Mouse (Mus musculus) T-cell, adult 2 months (primary cell): Measurements from ENCODE around the gene AC129217.1.
"Not testable (repeated sequence)": the region's sequence is repeated elsewhere in the genome, so short reads cannot be mapped to it uniquely, and the experiment has no call there.

Source experiments
- DNase-seq: peaks from one replicate; pipeline ENCODE4 v3.0.0; 2022; ENCODE audit warnings: low spot score

AC129217.1 gene

DNA sequence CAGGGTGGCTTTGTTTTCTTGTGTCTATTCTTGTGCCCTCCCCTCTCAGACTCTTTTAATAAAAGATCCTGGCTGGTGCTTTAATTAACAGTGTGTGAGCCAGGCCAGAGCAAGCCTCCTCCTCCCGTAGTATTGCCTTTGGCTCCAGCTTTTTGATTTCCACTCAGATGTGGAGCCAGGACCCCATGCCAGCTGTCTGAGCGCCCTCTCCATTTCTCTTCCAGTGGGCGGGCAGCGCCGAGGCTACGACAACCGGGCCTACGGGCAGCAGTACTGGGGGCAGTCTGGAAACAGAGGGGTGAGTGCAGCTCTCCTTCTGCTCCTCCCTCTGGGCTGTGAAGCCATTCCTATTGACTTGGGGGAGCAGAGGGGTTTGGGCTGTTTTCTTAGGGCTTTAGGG, 1.1 kb downstream of the AC129217.1 start:
- no peak for DNase-seq

DNA sequence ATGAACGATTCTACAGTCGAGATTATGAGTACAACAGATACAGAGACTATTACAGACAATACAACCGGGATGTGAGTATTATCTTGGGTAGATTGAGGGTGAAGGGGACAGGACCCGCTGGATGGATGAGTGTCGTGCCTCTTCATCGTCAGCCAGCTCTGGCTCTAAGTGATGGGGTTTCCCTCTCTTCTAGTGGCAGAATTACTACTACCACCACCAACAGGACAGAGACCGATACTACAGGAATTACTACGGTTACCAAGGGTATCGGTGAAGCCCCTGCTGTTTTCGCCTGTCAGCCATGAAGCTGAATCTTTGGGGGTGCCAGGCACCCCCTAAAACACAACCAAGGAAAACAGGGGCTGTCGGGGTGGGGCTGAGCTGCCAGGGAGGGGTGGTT, 1.7 kb downstream of the AC129217.1 start:
- DNase-seq = no peak

DNA sequence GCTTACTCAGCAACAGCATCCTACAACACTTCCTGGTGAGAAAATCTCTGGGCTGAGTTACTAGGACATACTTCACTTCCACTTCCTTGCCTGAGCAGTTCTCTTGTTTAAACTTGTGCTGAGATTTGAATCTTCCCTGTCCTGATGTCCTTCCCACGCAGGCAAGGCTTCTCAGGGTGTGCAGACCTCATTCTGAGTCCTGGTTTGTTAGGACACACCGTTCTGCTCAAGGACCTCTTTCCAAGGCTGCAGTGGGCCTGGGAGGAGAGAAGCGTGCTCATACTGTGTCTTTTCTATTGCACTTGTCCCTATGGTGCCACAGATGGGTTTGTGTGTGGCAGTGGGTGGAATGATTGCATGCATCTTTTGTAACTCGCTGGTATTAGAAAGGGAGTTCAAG, 3.4 kb downstream of the AC129217.1 start:
- no peak for DNase-seq

DNA sequence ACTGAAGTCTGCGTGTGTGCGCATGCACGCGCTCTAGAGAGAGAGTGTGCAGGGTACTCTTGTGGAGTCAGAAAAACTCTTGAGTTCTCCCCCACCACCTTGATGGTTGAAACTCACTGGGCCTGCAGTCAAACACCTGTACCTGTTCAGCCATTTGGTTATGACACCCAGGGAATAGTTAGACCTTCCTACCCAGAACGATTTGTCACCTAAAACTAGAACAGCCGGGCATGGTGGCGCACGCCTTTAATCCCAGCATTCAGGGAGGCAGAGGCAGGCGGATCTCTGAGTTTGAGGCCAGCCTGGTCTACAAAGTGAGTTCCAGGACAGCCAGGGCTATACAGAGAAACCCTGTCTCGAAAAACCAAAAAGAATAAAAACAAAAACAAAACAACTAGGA, 6.8 kb downstream of the AC129217.1 start:
- not testable (repeated sequence) for DNase-seq

DNA sequence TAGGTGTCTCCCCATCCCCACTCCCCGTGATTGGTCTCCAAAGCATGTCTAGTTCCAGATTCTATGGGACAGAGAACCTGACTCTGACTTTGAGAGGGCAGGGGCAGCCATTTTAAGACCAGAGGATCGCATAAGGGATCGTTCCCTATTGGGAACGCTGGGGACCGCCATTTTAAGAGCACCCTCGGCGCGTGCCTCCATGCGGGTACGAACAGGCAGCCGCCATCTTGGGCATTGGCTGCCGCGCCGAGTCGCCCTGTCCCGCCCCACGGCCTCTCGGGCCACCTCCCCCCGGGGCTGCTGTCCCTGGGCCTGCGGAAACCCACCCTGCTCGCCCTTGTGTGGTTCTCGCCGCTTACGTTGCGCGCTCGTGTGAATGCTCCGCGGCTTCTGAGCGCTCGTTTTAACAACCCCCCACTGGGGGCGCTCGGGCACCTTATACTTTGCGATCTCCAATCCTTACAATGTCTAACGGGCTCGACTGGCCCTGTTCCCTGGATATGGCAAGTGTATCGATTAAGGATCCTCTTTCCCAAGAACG, 7.7 kb downstream of the AC129217.1 start, which contains the start of gene Bscl2:
TSS of gene Bscl2 (plus strand) at position 217 of the 541 bp plus-strand sequence.
- DNase-seq = peak; percentile 82

DNA sequence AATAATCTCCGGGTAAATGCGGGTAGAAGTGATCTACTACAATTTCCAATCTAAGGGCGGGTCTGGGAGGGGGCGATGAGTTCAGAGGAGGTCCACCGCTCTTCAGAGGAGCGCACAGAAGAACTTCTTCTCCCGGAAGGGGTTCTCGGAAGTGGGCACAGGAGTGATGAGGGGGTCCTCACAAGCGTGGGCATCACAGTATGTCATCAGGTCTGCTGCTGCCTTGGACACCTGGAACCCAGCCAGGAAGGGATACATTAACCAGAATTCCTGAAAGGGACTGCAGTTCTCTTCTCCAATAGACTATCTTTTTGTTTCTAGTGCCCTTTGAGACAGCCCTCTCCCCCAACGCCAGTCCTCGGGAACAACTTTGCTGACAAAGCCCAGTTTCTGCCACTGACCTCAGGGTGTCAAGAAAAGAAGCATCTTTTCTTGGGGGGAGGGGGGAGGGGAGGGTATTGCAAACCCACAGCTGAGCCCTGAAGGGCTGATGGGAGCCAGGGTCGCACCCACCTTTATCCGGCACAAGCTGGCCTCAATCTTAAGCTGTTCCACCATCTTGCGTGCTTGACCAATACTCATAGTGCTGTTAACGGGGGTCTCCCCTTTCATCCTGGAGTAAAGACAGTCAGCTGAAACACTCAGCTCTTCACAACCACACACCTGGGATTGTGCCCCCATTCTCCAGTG, 8.6 kb downstream of the AC129217.1 start:
- DNase-seq = no peak

DNA sequence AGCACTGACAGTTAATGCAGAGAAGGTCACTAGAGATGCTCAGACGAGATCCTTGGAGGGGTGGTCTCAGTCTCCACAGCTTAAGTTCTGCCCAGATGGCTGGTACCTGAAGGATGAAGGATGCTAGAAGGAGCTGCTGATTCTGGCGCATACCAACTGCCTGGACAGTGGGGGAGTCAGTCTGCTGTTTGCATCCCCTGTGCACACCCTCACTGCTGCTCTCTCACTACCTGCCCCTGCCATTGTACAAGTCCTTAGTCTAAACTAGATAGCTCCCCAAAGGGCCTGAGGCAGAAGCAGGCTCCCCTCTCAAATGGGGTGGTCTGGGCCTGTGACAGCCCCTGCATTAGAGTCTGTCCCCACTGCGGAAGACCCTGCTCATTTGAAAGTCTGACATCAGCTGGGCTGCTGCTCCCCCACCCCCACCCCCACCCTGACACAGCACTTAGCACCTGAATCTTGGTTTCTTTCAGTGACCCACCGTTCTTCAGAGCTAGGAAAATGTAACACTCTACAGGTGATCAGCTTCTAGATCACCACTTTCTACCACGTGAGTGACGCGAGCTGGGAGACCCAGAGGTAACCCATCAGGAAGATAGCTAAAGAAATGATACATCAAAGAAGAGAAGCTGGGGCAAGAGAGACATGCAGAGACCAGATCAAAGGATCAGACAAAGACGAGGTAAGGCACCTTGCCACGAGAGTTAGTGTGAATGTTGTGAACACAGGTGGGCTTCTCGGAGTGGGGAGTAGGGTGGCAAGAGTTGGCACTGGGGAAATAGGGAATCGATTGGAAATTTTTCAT, 9.7 kb downstream of the AC129217.1 start, which contains the start of gene Gng3:
TSS of gene Gng3 (minus strand) at position 92 of the 805 bp plus-strand sequence.
- no peak for DNase-seq

DNA sequence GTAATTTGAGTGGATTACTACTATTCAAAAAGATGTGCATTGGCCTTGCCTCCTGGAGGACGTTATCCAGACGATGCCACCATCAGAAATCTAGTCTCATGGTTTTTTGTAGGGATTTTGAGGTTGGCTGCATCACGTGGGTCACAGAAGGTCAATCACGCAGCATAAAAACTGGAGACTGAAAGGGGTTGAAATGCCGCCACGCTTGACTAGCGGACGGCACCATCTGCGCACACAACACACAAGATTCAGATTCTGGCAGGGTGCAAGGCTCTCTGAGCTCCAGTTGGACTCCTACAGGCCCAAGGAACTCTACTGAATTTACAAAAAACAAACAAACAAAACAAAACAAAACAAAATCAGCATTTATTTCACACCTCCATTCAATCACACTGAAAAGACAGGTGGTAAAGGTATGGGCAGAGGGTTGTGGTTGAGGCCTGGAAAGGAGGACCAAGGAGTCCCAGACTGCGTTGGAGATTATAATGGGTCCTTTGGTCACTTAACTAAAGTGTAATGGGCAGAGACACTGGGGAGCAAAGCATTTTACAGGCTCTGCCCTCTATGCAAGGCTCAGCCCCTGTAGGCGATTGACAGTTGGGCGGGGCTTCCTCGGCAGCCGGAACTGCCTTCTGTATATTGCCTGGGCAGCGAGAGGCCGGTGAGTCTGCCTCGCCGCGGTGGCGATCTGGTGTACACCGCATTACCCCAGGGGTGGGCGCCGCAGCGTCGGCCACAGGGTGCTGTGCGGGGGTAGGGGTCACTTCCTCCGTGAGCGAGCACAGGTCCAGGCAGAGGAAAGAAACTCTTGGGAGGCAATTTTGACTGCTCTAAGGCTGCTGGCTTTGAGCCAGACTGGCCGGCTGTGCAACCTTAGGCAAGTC, 10.6 kb downstream of the AC129217.1 start:
- DNase-seq = peak; percentile 40

DNA sequence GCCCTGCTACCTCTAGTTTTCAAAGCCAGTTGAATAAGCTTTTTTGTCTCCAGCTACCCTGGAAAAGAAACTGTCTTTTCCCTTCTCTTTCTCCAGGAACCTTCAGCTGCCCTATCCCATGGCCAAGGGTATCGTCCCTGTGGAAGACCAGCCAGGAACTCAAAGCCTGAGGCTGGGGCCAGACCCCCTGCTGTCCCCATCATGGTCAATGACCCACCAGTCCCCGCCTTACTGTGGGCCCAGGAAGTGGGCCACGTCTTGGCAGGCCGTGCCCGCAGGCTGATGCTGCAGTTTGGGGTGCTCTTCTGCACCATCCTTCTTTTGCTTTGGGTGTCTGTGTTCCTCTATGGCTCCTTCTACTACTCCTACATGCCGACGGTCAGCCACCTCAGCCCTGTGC, 11.4 kb downstream of the AC129217.1 start:
- DNase-seq = no peak

DNA sequence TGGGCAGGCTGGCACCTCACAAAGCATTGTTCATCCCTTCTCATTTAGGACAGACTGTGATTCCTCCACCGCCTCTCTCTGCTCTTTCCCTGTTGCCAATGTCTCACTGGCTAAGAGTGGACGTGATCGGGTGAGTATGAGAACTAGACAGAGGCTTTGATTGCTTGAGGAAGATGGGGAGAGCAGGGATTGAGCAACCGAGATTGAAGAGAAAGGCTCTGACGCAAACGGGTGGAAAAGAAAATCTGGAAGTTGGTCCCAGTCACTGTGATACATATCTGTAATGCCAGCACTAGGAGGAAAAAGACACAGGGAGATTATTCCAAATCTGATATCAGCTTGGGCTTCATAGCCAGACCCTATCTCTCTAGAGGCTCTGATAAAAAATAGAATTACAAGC, 13.4 kb downstream of the AC129217.1 start:
- DNase-seq = no peak

DNA sequence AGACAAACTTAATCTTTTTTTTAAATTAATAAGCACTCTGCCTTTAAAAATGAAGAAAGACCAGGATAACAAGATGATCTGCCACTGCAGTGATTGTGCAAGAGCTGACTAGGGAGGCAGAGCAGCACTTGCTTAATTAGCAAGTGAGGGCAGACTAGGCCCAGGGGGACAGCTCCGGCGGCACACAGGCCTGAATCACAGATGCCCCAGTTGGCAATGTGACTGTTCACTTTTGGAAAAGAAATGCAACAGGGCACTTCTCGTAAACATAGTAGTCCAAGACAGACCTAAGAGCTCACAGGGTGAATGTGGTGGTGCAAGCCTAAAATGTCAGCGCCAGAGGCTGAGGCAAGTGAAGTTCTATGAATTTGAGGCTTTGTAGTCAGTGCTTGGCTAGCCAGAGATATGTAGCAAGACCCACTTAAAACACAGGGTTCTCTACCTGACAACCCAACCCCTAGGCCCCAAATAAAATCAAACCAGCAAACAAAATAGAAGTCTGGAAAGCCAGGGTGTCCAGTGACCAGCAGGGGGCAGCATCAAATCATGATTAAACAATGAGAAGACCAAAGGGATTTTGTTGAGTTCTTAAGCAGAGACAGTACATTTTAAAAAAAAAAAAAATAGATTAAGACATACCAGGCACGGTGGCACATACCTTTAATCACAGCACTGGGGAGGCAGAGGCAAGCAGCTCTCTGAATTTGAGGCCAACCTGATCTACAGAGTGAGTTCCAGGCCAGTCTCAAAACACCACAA, 15.0 kb downstream of the AC129217.1 start:
- peak; percentile 80 for DNase-seq

DNA sequence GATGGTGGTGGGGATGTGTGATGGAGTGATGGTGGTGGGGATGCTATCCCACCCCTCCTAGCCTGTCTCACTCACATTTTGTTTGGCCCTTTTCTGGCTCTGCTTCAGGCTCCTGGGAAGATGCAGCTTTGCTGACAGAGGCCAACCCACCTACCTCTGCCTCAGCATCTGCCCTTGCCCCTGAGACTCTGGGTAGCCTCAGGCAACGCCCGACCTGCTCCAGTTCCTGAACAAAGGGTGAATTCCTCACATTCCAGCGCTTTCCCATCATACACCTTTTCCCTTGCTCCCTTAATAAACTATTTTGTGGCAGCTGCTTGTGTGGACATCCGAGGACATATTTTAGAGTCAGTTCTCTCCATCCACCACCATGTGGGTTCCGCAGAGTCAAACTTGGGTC, 18.8 kb downstream of the AC129217.1 start:
- no peak for DNase-seq

DNA sequence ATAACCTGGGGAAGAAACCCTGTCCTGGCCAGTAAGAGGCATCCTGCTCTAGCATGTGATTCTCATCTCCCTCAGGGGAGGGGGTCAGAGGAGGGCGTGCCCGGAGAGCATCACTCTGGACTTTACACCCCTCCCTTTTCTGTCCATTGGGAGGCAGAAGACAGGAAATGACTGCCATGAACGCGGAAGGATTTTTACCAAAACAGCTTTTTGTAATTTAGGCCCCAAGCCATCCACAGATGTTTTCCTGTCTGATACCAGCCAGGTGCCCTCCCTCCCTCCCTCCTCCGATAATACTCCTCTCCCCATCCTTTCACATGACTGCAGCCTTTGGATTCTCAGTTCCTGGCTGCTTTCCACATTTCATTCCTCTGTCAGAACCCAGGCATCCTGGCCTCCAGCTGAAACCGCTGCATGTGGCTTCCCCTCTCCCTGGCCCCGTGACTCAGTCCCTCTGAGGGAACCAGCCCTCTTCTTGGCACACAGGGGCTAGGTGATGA, 20.9 kb downstream of the AC129217.1 start, which contains the start of gene Lrrn4cl:
TSS of gene Lrrn4cl (plus strand) at position 367 of the 500 bp plus-strand sequence.
- DNase-seq = no peak

DNA sequence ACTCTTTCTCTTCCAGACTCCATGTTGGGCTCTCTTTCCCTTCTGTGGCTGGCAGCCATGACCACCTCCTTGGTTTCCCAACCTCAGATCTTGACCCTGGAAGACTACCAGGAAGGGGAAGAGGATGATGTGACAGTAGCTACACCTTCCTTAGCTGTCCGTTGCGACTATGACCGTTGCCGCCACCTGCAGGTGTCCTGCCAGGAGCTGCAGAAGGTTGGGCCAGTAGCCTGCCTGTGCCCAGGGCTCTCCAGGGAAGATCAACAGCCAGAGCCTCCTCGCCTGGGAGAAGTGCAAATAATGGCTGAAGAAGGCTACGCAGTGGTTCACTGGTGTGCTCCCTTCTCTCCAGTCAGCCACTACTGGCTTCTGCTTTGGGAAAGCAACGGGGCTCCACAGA, 22.1 kb downstream of the AC129217.1 start:
- no peak for DNase-seq

DNA sequence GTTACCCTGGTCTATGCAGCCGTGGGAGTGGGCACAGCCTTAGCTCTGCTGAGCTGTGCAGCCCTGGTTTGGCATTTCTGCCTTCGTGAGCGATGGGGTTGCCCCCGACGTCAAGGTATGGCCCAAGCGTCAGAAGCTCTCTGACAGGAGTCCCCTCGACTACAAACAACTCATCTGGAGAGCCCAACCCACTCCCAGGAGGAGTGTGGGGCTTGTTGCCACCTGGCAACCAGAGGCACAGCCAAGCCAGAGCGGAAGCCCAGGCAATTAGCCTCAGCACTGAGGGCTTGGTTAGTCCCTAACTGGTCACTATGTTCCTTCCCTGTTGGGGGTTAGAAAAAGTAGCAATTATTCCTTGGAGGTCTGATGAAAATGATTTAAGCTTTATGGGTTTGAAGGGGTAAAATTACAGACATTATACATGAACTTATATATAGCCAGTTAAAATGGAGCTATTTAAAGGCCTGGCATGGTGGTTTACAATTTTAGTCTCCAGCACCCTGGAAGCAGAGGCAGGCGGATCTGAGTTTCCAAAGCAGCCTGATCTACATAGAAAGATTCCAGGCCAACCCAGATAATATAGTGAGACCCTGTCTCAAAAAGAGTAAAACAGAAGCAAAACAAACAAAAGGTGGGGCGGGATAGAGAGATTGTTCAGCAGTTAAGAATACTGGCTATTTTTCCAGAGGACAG, 22.8 kb downstream of the AC129217.1 start:
- no peak for DNase-seq

DNA sequence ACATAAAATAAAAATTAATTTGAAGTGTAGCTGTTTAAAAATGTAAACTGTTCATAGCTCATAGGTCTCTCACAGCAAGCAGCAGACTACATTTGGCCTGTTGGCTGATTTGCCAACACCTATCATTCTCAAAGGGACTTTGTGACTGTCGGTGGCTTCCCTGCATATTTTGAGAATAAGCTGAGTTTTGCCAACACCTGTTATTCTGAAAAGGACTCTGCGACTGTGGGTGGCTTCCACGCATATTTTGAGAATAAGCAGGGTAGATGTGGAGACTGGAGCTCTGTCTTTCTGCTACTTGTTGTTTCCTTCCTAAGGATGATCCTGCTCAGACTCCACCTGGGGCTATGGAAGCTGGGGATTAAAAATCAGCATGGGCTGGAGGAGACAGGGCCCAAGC, 23.5 kb downstream of the AC129217.1 start:
- no peak for DNase-seq

DNA sequence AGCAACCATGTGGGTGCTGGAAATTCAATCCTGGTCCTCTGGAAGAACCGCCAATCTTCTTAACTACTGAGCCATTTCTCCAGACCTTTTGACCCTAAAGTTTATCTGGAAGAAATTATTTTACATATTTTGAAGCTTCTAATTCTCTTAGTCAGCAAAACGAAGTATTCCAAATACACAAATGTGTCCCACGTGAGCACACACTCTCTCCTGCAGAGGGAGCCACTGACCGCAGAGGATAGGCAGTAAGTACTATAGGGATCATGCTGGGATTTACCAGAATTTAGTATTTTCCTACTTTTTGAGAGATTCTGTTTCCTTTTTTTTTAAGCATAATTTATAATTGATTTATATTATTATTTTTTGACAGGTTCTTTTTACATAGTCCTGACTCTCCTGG, 28.1 kb downstream of the AC129217.1 start:
- DNase-seq = peak; percentile 21

DNA sequence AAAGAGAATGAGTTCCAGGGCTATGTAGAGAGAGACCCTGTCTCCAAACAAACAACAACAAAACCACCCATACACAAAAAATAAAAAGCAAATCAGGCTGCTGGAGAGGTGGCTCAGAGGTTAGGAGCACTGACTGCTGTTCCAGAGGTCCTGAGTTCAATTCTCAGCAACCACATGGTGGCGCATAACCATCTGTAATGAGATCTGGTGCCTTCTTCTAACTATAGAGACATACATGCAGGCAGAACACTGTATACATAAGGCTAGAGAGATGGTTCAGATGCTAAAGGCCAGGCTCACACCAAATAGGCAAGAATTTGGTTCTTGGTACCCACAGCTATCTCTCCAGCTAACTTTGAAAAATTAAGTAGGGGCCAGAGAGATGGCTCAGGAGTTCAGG, 29.4 kb downstream of the AC129217.1 start:
- peak; percentile 50 for DNase-seq

DNA sequence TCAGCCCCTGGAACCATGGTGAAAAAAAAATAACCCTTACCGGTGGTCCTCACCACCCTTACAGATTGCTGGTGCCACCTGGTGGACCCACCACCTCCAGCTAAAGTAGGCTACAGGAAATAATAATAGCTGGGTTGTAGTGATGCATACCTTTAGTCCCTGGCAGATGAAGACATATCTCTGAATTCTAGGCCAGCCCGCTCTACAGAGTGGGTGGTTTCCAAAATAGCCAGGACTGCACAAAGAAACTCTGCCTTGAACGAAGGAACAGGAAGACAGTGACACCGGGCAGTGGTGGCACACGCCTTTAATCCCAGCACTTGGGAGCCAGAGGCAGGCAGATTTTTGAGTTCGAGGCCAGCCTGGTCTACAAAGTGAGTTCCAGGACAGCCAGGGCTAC, 34.7 kb downstream of the AC129217.1 start:
- no peak for DNase-seq

DNA sequence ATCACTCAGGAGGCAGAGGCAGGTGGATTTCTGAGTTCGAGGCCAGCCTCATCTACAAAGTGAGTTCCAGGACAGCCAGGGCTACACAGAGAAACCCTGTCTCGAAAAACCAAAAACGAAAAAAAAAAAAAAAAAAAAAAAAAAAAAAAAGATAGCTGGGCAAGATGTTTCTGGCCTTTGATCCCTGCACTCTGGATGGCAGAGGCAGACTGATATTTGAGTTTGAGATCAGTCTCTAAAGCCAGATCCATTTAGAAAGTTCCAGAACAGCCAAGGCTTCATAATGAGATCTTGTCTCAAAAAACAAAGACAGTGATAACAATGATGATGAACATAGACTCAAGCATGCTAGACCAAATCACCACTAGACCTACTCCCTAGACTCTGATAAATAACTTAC, 40.8 kb downstream of the AC129217.1 start:
- not testable (repeated sequence) for DNase-seq
